28 mouse cellular contexts compared by ENCODE assay signal in genomic region chr11:5850452-5850851, GRCm38 (mm10). TPM values are rescaled to one million over a fixed set of nuclear protein-coding genes. Genes with fewer than 3 reads are reported as not detected.
DNase-seq lines count a peak whose midpoint lies in the region; ATAC-seq and TF ChIP-seq lines count a peak whose summit lies in the region.
"Had no signal": no experiment of that assay in that cellular context is flagged by ENCODE, and none has a peak within 500 bp of the region (broad histone marks: within the 10 kb centered on the region; RNA-seq: fewer than 3 reads in every experiment).

No protein-coding gene starts in this region.

- no peaks in the 10 kb centered on the region for H3K9me3 ChIP-seq in embryonic facial prominence, embryonic 14.5 days (ENCODE audit: control insufficient read depth, low read length)
- no peaks in the 10 kb centered on the region for H3K9me3 ChIP-seq in embryonic facial prominence, embryonic 10.5 days
- H3K9me3 ChIP-seq: embryonic facial prominence, embryonic 12.5 days; forebrain, embryonic 10.5 days; forebrain, embryonic 15.5 days; kidney, embryonic 15.5 days; limb, embryonic 10.5 days; limb, embryonic 15.5 days; liver, embryonic 13.5 days; neural tube, embryonic 15.5 days had no signal

- H3ac ChIP-seq in C2C12 (ENCODE audit: control insufficient read depth, insufficient read length, low read depth): no peak overlapping the region

- no peak overlapping the region for H3K4me2 ChIP-seq in embryonic facial prominence, embryonic 14.5 days (ENCODE audit: low read depth, low read length)
- H3K4me2 ChIP-seq: embryonic facial prominence, embryonic 12.5 days; forebrain, embryonic 15.5 days; heart, embryonic 12.5 days; hindbrain, embryonic 14.5 days; kidney, embryonic 15.5 days; limb, embryonic 15.5 days; liver, embryonic 13.5 days; neural tube, embryonic 15.5 days had no signal

- TF ChIP-seq CTCF in C2C12 (IDR thresholded peaks at IDR 0.05; ENCODE audit: control insufficient read depth, insufficient read depth, insufficient read length): no peak
- no peak for TF ChIP-seq CTCF in brain, embryonic 14.5 days (IDR thresholded peaks at IDR 0.05; ENCODE audit: borderline replicate concordance, extremely low read depth, insufficient read depth, insufficient read length)

- no peaks in the 10 kb centered on the region for H3K27me3 ChIP-seq in embryonic facial prominence, embryonic 14.5 days (replicated peaks; ENCODE audit: control insufficient read depth, insufficient read depth, low read length)
- H3K27me3 ChIP-seq in embryonic facial prominence, embryonic 10.5 days (replicated peaks; ENCODE audit: low read depth, poor library complexity, severe bottlenecking): no peaks in the 10 kb centered on the region
- no peaks in the 10 kb centered on the region for H3K27me3 ChIP-seq in C2C12 (ENCODE audit: control insufficient read depth, insufficient read depth, insufficient read length)
- H3K27me3 ChIP-seq: embryonic facial prominence, embryonic 12.5 days; forebrain, embryonic 15.5 days; heart, embryonic 12.5 days; kidney, embryonic 15.5 days; limb, embryonic 15.5 days; liver, embryonic 13.5 days; neural tube, embryonic 15.5 days had no signal

- no peak for TF ChIP-seq POLR2A in brain, embryonic 14.5 days (IDR thresholded peaks at IDR 0.05; ENCODE audit: borderline replicate concordance, extremely low read depth, insufficient read depth, insufficient read length, poor library complexity, severe bottlenecking)

- ATAC-seq in embryonic facial prominence, embryonic 14.5 days (ENCODE audit: low read depth): no peak
- ATAC-seq: forebrain, embryonic 15.5 days had no signal

- DNase-seq in embryonic facial prominence, embryonic 14.5 days (ENCODE audit: low spot score): peak; percentile 59
- DNase-seq in embryonic facial prominence, embryonic 10.5 days (ENCODE audit: low spot score): no peak
- DNase-seq in brain, embryonic 14.5 days (ENCODE audit: low read depth): peak; percentile 31
- DNase-seq in thymus, postnatal 25 days: peak; percentile 30
- DNase-seq in kidney, adult 11 months: no peak
- no peak for DNase-seq in cerebellum, adult 8-10 months
- DNase-seq: adrenal gland, postnatal 25 days; cerebellum, adult 2 months; cerebellum, postnatal 25 days; kidney, adult 18-20 months; kidney, postnatal 25 days; liver, embryonic 13.5 days; lung, adult 18-20 months; lung, postnatal 10 days; midbrain, embryonic 14.5 days; retina, postnatal 1 day; right cerebral cortex, postnatal 14 days had no signal

- H3K27ac ChIP-seq in embryonic facial prominence, embryonic 14.5 days (replicated peaks; ENCODE audit: low read depth, low read length): no peak overlapping the region
- no peak overlapping the region for H3K27ac ChIP-seq in embryonic facial prominence, embryonic 10.5 days (replicated peaks)
- H3K27ac ChIP-seq: embryonic facial prominence, embryonic 12.5 days; forebrain, embryonic 10.5 days; forebrain, embryonic 15.5 days; hindbrain, embryonic 14.5 days; limb, embryonic 10.5 days; liver, embryonic 13.5 days; neural tube, embryonic 15.5 days had no signal

- H3K4me1 ChIP-seq in embryonic facial prominence, embryonic 14.5 days (ENCODE audit: control insufficient read depth, insufficient read depth, low read length): peaks cover 3% of the 10 kb centered on the region; the same call in 1 of the 2 replicates
- peaks cover 6% of the 10 kb centered on the region; the same call in 1 of the 2 replicates for H3K4me1 ChIP-seq in embryonic facial prominence, embryonic 10.5 days
- H3K4me1 ChIP-seq: forebrain, embryonic 10.5 days; liver, embryonic 13.5 days; neural tube, embryonic 15.5 days had no signal

- H3K79me3 ChIP-seq in C2C12 (ENCODE audit: low read depth): no peaks in the 10 kb centered on the region

- no peaks in the 10 kb centered on the region for H3K79me2 ChIP-seq in C2C12 (ENCODE audit: control insufficient read depth, insufficient read depth)

- no peak overlapping the region for H3K9ac ChIP-seq in embryonic facial prominence, embryonic 14.5 days (ENCODE audit: low read depth, low read length)
- H3K9ac ChIP-seq: embryonic facial prominence, embryonic 12.5 days; forebrain, embryonic 15.5 days; heart, embryonic 12.5 days; hindbrain, embryonic 14.5 days; kidney, embryonic 15.5 days; limb, embryonic 15.5 days; liver, embryonic 13.5 days; neural tube, embryonic 15.5 days had no signal

- no peaks in the 10 kb centered on the region for H3K36me3 ChIP-seq in embryonic facial prominence, embryonic 14.5 days (ENCODE audit: control insufficient read depth, insufficient read depth, low read length)
- no peaks in the 10 kb centered on the region for H3K36me3 ChIP-seq in embryonic facial prominence, embryonic 10.5 days (replicated peaks)
- no peaks in the 10 kb centered on the region for H3K36me3 ChIP-seq in C2C12 (ENCODE audit: control insufficient read depth, insufficient read depth)
- H3K36me3 ChIP-seq: embryonic facial prominence, embryonic 12.5 days; forebrain, embryonic 10.5 days; forebrain, embryonic 15.5 days; heart, embryonic 12.5 days; kidney, embryonic 15.5 days; limb, embryonic 10.5 days; limb, embryonic 15.5 days; liver, embryonic 13.5 days; neural tube, embryonic 15.5 days had no signal

- 69% methylated on average over 5 of the region's 5 CpGs for WGBS in embryonic facial prominence, embryonic 14.5 days
- 72% methylated on average over 5 of the region's 5 CpGs for WGBS in embryonic facial prominence, embryonic 10.5 days

- H3K4me3 ChIP-seq in embryonic facial prominence, embryonic 14.5 days (ENCODE audit: low read depth, low read length): no peak overlapping the region
- no peak overlapping the region for H3K4me3 ChIP-seq in embryonic facial prominence, embryonic 10.5 days
- no peak overlapping the region for H3K4me3 ChIP-seq in C2C12 (ENCODE audit: insufficient read depth, poor library complexity, severe bottlenecking)
- H3K4me3 ChIP-seq: embryonic facial prominence, embryonic 12.5 days; forebrain, embryonic 10.5 days; forebrain, embryonic 15.5 days; heart, embryonic 12.5 days; kidney, embryonic 15.5 days; limb, embryonic 10.5 days; limb, embryonic 15.5 days; liver, embryonic 13.5 days; neural tube, embryonic 15.5 days had no signal

TF ChIP-seq in C2C12, 6 proteins besides CTCF, POLR2A, EP300 and RAD21:
- no peak for TF ChIP-seq FOSL1 (IDR thresholded peaks at IDR 0.05; ENCODE audit: insufficient read depth, low read length, poor library complexity, severe bottlenecking)
- peak; percentile 40 for TF ChIP-seq MAX (IDR thresholded peaks at IDR 0.05)
- TF ChIP-seq USF1 (IDR thresholded peaks at IDR 0.05; ENCODE audit: low read depth): no peak

RNA-seq across cellular contexts. Expression of gene Aebp1, which starts 11.3 kb away (rescaled TPM):
- polyA plus RNA-seq in embryonic facial prominence, embryonic 14.5 days (2014; fragmentation: Nextera tagmentation; extraction: Ambion mirVana): 68.8 and 73.6 TPM in 2 replicates
- 9.0 TPM in 2 replicates for polyA plus RNA-seq in embryonic facial prominence, embryonic 10.5 days (2016; fragmentation: Nextera tagmentation; extraction: Ambion mirVana)
- 121 TPM for polyA plus RNA-seq in C2C12 (2012; fragmentation: generic; extraction: Trizol)
- 6.6 and 18.7 TPM in 2 replicates for polyA plus RNA-seq in brain, embryonic 14.5 days (2012; rRNA removed)

RNA-seq across cellular contexts. Expression of gene Polm, which starts 12.6 kb away (rescaled TPM):
- 6.0 and 7.9 TPM in 2 replicates for polyA plus RNA-seq in embryonic facial prominence, embryonic 14.5 days (2014; fragmentation: Nextera tagmentation; extraction: Ambion mirVana)
- polyA plus RNA-seq in embryonic facial prominence, embryonic 10.5 days (2016; fragmentation: Nextera tagmentation; extraction: Ambion mirVana): 9.4 and 10.0 TPM in 2 replicates
- 6.8 TPM for polyA plus RNA-seq in C2C12 (2012; fragmentation: generic; extraction: Trizol)
- 18.9 and 24.5 TPM in 2 replicates for polyA plus RNA-seq in brain, embryonic 14.5 days (2012; rRNA removed)

RNA-seq across cellular contexts. Expression of gene Pold2, which starts 27.6 kb away (rescaled TPM):
- 83.2 and 98.3 TPM in 2 replicates for polyA plus RNA-seq in embryonic facial prominence, embryonic 14.5 days (2014; fragmentation: Nextera tagmentation; extraction: Ambion mirVana)
- 155 and 161 TPM in 2 replicates for polyA plus RNA-seq in embryonic facial prominence, embryonic 10.5 days (2016; fragmentation: Nextera tagmentation; extraction: Ambion mirVana)
- 154 TPM for polyA plus RNA-seq in C2C12 (2012; fragmentation: generic; extraction: Trizol)
- polyA plus RNA-seq in brain, embryonic 14.5 days (2012; rRNA removed): 78.0 and 126 TPM in 2 replicates

RNA-seq across cellular contexts. Expression of gene Pgam2, which starts 46.9 kb away (rescaled TPM):
- polyA plus RNA-seq in embryonic facial prominence, embryonic 14.5 days (2014; fragmentation: Nextera tagmentation; extraction: Ambion mirVana): 157 and 228 TPM in 2 replicates
- 5.1 and 5.3 TPM in 2 replicates for polyA plus RNA-seq in embryonic facial prominence, embryonic 10.5 days (2016; fragmentation: Nextera tagmentation; extraction: Ambion mirVana)
- polyA plus RNA-seq in C2C12 (2012; fragmentation: generic; extraction: Trizol): 3.3 TPM
- polyA plus RNA-seq in brain, embryonic 14.5 days (2012; rRNA removed): 0.59 and 0.82 TPM in 2 replicates

RNA-seq across cellular contexts. Expression of gene Myl7, which starts 48.1 kb away (rescaled TPM):
- 0.63 and 1.5 TPM in 2 replicates for polyA plus RNA-seq in embryonic facial prominence, embryonic 14.5 days (2014; fragmentation: Nextera tagmentation; extraction: Ambion mirVana)
- polyA plus RNA-seq in embryonic facial prominence, embryonic 10.5 days (2016; fragmentation: Nextera tagmentation; extraction: Ambion mirVana): 5.4 and 23.9 TPM in 2 replicates
- polyA plus RNA-seq in C2C12 (2012; fragmentation: generic; extraction: Trizol): not detected
- 0.29 and 0.38 TPM in 2 replicates for polyA plus RNA-seq in brain, embryonic 14.5 days (2012; rRNA removed)
- polyA plus RNA-seq: cerebellum, adult 2 months; frontal cortex, adult 2 months; hindbrain, embryonic 14.5 days; midbrain, embryonic 14.5 days had no signal

Comparison
In these comparisons a context has a peak if more than half of its experiments do, and no peak if none do; other contexts are left out.
1. DNase-seq: peak in embryonic facial prominence, embryonic 14.5 days (single experiment), brain, embryonic 14.5 days (single experiment) and thymus, postnatal 25 days (single experiment); none in embryonic facial prominence, embryonic 10.5 days (single experiment), kidney, adult 11 months (single experiment) and cerebellum, adult 8-10 months (single experiment).